Mouse (Mus musculus) stomach, embryonic 15.5 days (tissue): ENCODE data around the gene Tyr. TPM values are rescaled to one million over a fixed set of nuclear protein-coding genes. Genes with fewer than 3 reads are reported as not detected.
"Not testable (repeated sequence)": the region's sequence is repeated elsewhere in the genome, so short reads cannot be mapped to it uniquely, and the experiment has no call there.

Experiments used
- ATAC-seq: fragments of 200-750 bp; cut with Nextera tagmentation; 2 replicates; pipeline ENCODE4 v1.8.0; 2017; ENCODE audit warnings: low read depth, moderate number of reproducible peaks, moderate TSS enrichment; ENCODE audit not compliant: insufficient read depth, low FRiP score
- H3K27ac ChIP-seq: fragments of 300-500 bp; sonication (generic); 2 replicates; pipeline ENCODE4 v1.5.1; 2015; ENCODE audit warnings: mild to moderate bottlenecking, inconsistent platforms
- H3K27me3 ChIP-seq: fragments of 300-500 bp; sonication (generic); replicated peaks from 2 replicates; pipeline ENCODE4 v1.6.1; 2015; ENCODE audit warnings: inconsistent platforms
- H3K36me3 ChIP-seq: fragments of 300-500 bp; sonication (generic); 2 replicates; pipeline ENCODE4 v1.6.1; 2015; ENCODE audit warnings: inconsistent platforms
- H3K4me1 ChIP-seq: fragments of 300-500 bp; sonication (generic); 2 replicates; pipeline ENCODE4 v1.6.1; 2015; ENCODE audit warnings: inconsistent platforms
- H3K4me2 ChIP-seq: fragments of 300-500 bp; sonication (generic); 2 replicates; pipeline ENCODE4 v1.6.1; 2015; ENCODE audit warnings: mild to moderate bottlenecking, inconsistent platforms
- H3K4me3 ChIP-seq: fragments of 300-500 bp; sonication (generic); replicated peaks from 2 replicates; pipeline ENCODE4 v1.5.1; 2015; ENCODE audit warnings: inconsistent platforms
- H3K9ac ChIP-seq: fragments of 300-500 bp; sonication (generic); 2 replicates; pipeline ENCODE4 v1.6.1; 2015; ENCODE audit warnings: inconsistent platforms
- H3K9me3 ChIP-seq: fragments of 300-500 bp; sonication (generic); 2 replicates; pipeline ENCODE4 v1.6.1; 2016; ENCODE audit warnings: inconsistent platforms
- WGBS: fragments of 180-500 bp; shearing (Covaris S2); methylation state at CpG from one replicate; pipeline ENCODE4 v1.1.7; 2015; 5-methylcytosine and 5-hydroxymethylcytosine counted together
- polyA plus RNA-seq: library from polyadenylated mRNA; unstranded; fragments of >200 nt; fragmentation: Nextera tagmentation; extraction: Ambion mirVana; gene quantifications from 2 replicates; pipeline ENCODE4 v1.2.1, GENCODE M21; 2015

The Tyr gene
- polyA plus RNA-seq = 0.03 TPM in 1 of 2 replicates, not detected in the other

DNA sequence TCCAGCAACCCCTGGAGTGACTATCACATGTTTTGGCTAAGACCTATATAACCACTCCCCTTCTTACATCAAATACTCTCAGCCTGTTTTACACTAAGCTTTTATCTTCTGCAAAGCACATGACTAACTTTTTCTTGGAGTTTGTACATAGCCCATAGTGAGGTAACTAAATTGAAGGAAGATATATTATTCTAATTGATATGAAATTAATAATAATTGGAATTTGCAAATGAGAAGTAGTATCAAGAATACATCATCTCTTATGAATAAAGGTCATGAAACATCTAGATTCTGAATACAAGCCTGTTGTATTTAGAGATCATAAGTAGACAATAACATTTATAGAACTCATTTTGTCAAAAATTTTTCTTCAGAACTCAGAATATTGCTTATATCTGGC is at the start of gene Tyr:
Gene Tyr (minus strand): TSS at position 101 of the 400 bp plus-strand sequence.
- Histone ChIP-seq H3K36me3 (no peaks in the 10 kb centered on the region), H3K27me3 (no peaks in the 10 kb centered on the region), H3K4me1 (no peaks in the 10 kb centered on the region), H3K27ac (no peak within 1 kb of the TSS), H3K4me3 (no peak within 1 kb of the TSS), H3K4me2 (no peak within 1 kb of the TSS), H3K9me3 (no peaks in the 10 kb centered on the region), H3K9ac (no peak within 1 kb of the TSS)
- no peak for ATAC-seq

DNA sequence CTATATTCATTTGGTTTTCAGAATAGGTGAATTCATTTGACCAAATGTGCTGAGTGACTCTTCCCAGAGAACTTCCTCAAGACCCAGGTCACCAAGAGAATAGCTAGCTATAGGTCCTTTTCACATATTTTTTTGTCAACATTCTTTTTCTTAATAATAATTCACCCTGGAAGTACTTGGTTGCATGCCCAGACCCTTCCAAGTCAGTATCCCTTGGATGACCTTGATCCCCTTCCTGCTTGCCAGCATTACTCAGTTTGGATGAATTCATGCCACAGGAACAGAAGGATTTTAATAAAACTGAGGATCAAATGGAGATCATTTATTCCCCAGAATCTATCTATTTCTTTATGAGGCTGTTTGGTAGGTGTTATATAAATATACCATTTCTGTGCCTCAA is 45.7 kb upstream of the Tyr start:
- H3K27ac ChIP-seq = no peak overlapping the region
- no peak for ATAC-seq
- no peaks in the 10 kb centered on the region for H3K27me3 ChIP-seq

DNA sequence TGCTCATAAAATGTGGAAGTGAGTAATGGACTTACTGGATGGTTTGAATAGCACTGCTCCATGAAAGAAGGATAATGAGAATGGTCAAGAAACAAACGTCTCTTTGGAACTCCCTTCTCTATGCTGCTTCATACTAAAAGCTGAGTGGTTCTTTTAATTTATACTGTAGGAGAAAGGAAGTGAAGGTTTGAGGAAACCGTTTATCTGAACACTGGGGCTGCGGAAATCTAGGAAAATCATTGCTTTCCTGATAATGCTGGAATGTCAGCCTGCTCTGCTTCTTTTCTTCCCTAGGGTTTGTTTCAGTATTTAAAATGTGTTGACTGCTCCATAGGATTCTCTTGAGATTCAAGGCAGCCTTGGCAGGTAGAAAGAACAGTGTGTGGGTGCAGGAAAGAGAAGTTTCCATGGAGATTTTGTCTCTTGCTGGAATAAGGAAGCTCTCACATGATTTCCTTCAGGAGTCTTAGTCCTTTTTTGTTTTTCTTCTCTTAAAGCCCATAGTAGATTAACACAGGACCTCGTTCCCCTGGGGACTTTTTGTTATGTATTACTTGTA is 891 bp upstream of the Tyr start:
- Histone ChIP-seq H3K9me3 (no peaks in the 10 kb centered on the region), H3K9ac (no peak overlapping the region), H3K36me3 (no peaks in the 10 kb centered on the region), H3K4me1 (no peaks in the 10 kb centered on the region), H3K4me3 (no peak overlapping the region), H3K27ac (no peak overlapping the region), H3K4me2 (no peak overlapping the region), H3K27me3 (no peaks in the 10 kb centered on the region)
- no peak for ATAC-seq
- WGBS = 19% methylated on average over 4 of the region's 4 CpGs

More for the DNA sequence above, 45.7 kb upstream of the Tyr start:
- no peaks in the 10 kb centered on the region for H3K4me1 ChIP-seq
- H3K9me3 ChIP-seq = no peaks in the 10 kb centered on the region
- no peak overlapping the region for H3K4me2 ChIP-seq
- no peak overlapping the region for H3K4me3 ChIP-seq
- no peaks in the 10 kb centered on the region for H3K36me3 ChIP-seq
- H3K9ac ChIP-seq = no peak overlapping the region

DNA sequence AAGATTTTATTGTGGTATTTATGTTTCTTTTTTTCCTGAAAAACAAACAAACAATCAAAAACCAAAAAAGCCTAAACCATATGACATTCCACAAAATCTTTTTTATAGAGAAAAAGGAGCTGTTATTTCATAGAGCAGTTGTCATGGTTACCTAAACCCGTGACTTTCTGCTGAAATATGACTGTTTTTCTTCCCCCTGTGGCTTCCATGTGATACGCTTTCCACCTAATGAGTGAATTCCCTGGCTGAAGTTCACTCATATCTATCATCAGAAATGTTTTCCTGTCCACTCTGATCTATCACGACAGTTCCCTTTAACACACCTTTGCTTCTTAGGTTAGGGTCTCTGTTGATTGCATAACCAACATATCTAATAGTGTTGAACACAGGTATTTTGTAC is 5.3 kb downstream of the Tyr start:
- Histone ChIP-seq H3K27ac (no peak overlapping the region), H3K36me3 (no peaks in the 10 kb centered on the region), H3K4me3 (no peak overlapping the region), H3K4me2 (no peak overlapping the region), H3K9ac (no peak overlapping the region), H3K9me3 (no peaks in the 10 kb centered on the region), H3K27me3 (no peaks in the 10 kb centered on the region), H3K4me1 (no peaks in the 10 kb centered on the region)
- no peak for ATAC-seq
- 67% methylated on average over 3 of the region's 3 CpGs for WGBS

DNA sequence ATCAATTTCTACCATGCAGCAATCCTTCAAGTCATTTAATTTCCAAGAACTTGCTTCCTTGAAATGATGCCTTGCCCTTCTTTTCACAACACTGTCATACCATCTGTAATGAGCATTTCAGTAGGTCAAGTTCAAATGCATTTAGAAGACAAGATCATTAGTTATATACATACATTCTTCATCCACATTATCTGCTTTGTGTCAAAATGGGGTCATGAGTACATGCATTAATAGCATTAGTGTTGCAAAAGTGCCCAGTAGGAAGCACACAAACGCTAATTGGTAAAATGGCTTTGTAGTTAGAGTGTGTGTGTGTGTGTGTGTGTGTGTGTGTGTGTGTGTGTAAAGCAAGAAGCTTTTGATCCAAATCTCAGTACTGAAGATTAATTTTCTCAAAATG is 80.0 kb downstream of the Tyr start:
- H3K36me3 ChIP-seq = no peaks in the 10 kb centered on the region
- no peak overlapping the region for H3K4me3 ChIP-seq
- no peak overlapping the region for H3K4me2 ChIP-seq
- WGBS = 36% methylated on average over 1 of the region's 1 CpGs
- H3K4me1 ChIP-seq = no peaks in the 10 kb centered on the region
- no peaks in the 10 kb centered on the region for H3K27me3 ChIP-seq
- no peaks in the 10 kb centered on the region for H3K9me3 ChIP-seq
- H3K9ac ChIP-seq = no peak overlapping the region
- no peak overlapping the region for H3K27ac ChIP-seq
- no peak for ATAC-seq

DNA sequence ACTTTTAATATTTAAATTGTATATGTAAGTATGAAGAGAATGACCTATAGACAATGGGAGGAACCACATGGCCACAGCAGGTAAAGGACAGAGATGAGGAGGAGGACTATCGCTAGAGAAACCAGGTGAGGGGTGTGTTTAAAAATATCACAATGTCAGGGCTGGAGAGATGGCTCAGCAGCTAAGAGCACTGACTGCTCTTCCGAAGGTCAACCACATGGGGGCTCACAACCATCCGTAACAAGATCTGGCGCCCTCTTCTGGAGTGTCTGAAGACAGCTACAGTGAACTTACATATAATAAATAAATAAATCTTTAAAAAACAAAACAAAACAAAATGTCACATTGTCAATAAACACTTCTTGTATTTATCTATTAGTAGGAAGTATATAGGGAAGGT is 81.9 kb downstream of the Tyr start:
- H3K9ac ChIP-seq, H3K9me3 ChIP-seq, H3K4me2 ChIP-seq, H3K27me3 ChIP-seq, ATAC-seq, H3K4me3 ChIP-seq, H3K27ac ChIP-seq, H3K36me3 ChIP-seq, H3K4me1 ChIP-seq: not testable (repeated sequence)
- 11% methylated on average over 4 of the region's 4 CpGs for WGBS

DNA sequence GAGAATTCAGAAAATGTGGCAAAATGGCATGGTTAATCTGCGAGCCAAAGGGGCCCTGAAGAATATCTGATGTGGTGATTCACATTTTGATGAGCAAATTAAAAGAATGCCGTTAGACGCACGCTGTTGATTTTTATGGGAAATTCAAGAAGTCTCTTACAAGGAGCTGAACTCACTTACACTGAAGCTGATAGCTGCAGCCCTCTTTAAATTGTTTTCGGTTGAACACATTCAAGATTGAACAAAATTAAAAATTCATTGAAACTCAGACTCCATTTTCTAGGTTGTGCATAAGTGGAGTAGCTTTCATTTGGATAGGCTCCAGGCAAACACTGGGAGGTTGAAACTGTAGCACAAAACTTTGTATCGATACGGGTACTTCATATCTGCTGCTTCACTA is 96.3 kb downstream of the Tyr start:
- Histone ChIP-seq H3K4me1 (no peaks in the 10 kb centered on the region), H3K27ac (no peak overlapping the region), H3K27me3 (no peaks in the 10 kb centered on the region), H3K4me2 (no peak overlapping the region), H3K9me3 (no peaks in the 10 kb centered on the region), H3K36me3 (no peaks in the 10 kb centered on the region), H3K9ac (no peak overlapping the region), H3K4me3 (no peak overlapping the region)
- WGBS = 92% methylated on average over 7 of the region's 7 CpGs
- no peak for ATAC-seq

DNA sequence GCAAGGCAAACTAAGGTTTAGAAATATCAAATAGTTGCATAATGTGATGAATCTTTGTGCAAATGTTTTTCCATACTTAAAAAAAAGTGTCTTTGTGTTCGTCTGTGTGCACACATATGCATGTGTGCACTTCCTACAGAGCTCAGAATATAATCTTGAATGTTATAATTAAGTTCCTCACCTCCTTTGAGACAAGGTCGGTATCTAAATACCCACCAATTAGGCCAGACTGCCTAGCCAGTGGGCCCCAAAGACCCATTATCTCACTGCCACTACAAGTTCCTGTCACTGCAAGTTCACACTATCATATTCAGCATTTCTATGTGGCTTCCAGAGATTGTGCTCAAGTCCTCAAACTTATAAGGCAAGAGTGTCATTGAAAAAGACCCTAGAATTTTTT is 118.4 kb downstream of the Tyr start:
- Histone ChIP-seq H3K4me3 (no peak overlapping the region), H3K9me3 (no peaks in the 10 kb centered on the region), H3K4me1 (no peaks in the 10 kb centered on the region), H3K4me2 (no peak overlapping the region), H3K27me3 (no peaks in the 10 kb centered on the region), H3K9ac (no peak overlapping the region), H3K36me3 (no peaks in the 10 kb centered on the region), H3K27ac (no peak overlapping the region)
- ATAC-seq = no peak
- WGBS = 68% methylated on average over 2 of the region's 2 CpGs

Other genes starting within 250 kb of the Tyr start
- gene Nox4, start 247.4 kb downstream of the Tyr start, polyA plus RNA-seq = 3.6 and 4.6 TPM in 2 replicates
- gene Grm5, start 90.7 kb upstream of the Tyr start, polyA plus RNA-seq = 0.08 and 0.14 TPM in 2 replicates